Mouse (Mus musculus): ENCODE results near the gene Hist2h3c1. TPM values are rescaled to one million over a fixed set of nuclear protein-coding genes. Genes with fewer than 3 reads are reported as not detected.
A peak's percentile ranks its signal among the peaks of the same experiment; 100 is the strongest.

Hist2h3c1 gene
- total RNA-seq, 2 experiments from 2014 or later = not detected

DNA sequence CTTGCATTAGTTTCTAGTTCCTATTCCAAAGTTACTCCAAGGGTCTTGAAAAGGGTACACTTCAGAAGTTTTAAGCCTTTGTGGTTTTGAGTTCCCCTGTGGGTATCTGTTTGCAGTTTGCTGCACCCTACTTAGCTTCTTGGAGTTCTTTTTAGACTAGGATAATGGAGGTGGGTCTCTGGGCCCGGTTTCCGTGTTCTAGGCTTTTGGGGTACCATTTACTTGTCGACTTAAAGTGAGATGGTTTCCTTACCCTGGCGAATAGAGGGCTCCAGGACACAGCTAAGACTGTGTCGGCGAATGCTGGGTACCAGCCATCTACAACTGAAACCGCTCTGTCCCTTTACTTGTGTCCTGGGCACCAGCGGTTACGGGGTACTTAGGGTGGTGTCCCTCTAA is 24.8 kb upstream of the Hist2h3c1 start:
- TF ChIP-seq CTCF (IDR thresholded peaks at IDR 0.05) = no peak
- peak overlapping the region; percentile 98 for H3K27ac ChIP-seq
- peak overlapping the region; percentile 77 for H3K4me3 ChIP-seq
- intact Hi-C loops (cut with DNase I) = loop anchor here (2.0 kb wide), 2 partner anchors 15 to 41 kb away; partner anchors contain the start of gene Hist2h4
- DNase-seq (ENCODE audit: extremely low spot score in 1 of 2, low spot score in 2 of 2) = no peak

DNA sequence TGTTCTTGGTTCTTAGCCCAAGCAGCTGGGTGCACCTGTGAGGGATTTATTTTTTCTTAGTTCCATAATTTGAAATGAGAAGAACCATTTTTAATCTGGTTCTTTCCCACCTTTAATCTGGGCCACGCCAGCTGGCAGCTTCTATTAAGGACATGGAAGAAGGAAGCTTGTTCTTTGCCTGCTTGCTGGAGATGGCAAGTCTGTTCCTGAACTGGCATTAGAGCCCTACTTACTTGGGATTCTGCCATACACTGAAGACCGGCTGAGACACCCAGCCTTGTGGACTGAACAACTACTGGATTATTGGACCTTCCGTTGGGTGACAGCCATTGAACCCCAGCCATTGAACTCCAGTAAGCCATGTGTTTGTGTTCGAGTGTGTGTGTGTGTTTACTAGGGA is 23.7 kb upstream of the Hist2h3c1 start:
- no peak for DNase-seq (ENCODE audit: extremely low spot score in 1 of 2, low spot score in 2 of 2)
- Histone ChIP-seq H3K4me3 (no peak overlapping the region), H3K27ac (no peak overlapping the region; the same call in 1 of the 2 replicates)
- intact Hi-C loops (cut with DNase I) = loop anchor here (2.0 kb wide), 1 partner anchor 14 kb away; no protein-coding TSS in a partner anchor
- TF ChIP-seq CTCF (IDR thresholded peaks at IDR 0.05) = no peak

DNA sequence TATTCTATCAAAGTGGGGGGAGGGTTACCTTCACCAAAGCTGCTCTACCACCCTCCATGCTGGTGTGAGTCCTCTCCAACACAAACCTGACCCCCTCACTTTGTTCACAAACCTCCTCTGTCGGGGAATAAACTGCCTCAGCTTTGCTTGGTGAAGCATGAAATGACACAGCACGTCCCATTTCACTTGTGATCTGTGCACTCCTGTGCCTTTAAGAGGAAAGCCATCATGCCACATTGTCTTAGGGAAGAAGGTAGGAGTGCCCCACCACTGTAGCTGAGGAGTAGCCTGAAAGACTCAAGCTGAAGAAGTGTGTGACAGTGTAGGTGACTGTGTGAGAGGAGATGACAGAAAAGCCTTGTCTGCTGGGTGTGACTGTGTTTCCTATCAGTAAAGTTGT is 21.1 kb upstream of the Hist2h3c1 start:
- no peak for DNase-seq (ENCODE audit: extremely low spot score in 1 of 2, low spot score in 2 of 2)
- intact Hi-C loops (cut with DNase I) = loop anchor here (5.0 kb wide), 1 partner anchor 953 kb away; no protein-coding TSS in a partner anchor
- no peak for TF ChIP-seq CTCF (IDR thresholded peaks at IDR 0.05)

DNA sequence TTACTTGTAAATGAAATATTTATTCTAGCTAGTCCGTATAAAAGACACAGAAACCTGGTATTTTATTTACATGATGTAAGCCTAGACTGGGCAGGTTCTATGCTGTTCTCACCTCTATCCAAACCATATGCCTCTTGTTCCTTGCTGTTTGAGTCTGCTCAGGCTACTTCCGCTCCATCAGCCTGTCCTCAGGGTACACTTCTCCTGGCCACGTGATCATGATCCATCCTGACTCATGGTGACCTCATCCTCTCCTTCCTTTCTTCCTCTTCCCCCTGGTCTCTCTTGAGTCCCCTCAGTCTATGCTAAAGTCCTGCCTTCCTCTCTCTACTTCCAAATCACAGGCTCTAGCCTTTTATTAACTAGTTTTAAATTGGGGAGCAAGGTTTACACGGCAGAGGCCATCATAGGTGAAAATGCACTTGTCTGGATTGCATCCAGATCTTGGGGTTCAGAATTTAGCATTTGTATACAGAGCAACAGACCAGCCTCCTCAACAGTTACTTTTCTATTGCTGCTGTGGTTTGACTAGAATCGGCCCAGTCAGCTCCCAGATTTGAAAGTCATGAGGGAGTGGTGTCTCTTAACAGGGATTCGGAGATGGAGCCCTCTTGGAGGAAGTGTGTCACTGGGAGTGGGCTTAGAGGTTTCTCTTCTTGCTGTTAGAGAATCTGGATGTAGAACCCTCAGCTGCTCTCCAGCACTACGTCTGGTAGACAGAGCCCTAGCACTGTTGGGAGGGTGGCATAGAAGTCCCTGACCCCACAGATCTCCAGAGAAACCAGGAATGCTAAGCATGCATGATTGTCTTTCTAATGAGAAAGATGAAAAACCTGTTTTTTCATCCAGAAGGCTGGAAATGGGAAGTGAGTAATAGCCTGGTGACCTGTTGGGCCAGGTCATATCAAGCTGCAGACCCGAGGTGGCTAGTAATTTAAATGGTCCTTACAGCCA is 19.5 kb upstream of the Hist2h3c1 start:
- TF ChIP-seq CTCF (IDR thresholded peaks at IDR 0.05) = no peak
- H3K27ac ChIP-seq = no peak overlapping the region
- intact Hi-C loops (cut with DNase I) = loop anchor here (5.0 kb wide), 1 partner anchor 955 kb away; no protein-coding TSS in a partner anchor
- DNase-seq (ENCODE audit: extremely low spot score in 1 of 2, low spot score in 2 of 2) = no peak
- no peak overlapping the region for H3K4me3 ChIP-seq

More for the DNA sequence above, 21.1 kb upstream of the Hist2h3c1 start:
- no peak overlapping the region for H3K4me3 ChIP-seq
- no peak overlapping the region for H3K27ac ChIP-seq

DNA sequence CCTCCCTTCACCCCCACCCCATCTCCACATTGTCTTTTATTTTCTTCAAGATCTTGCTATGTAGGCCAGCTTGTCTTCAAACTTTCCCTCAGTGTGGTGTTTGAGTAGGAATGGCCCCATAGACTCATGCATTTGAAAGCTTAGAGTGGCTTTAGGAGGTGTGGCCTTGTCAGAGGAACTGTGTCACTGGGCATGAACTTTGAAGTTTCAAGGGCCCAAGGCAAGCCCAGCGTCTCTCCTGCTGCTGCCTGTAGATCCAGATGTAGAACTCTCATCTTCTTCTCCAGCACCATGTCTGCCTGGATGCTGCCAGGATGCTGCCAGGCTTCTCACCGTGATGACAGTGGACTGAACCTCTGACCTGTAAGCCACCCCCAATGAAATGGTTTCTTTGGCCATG is 17.7 kb upstream of the Hist2h3c1 start:
- no peak overlapping the region for H3K27ac ChIP-seq
- H3K4me3 ChIP-seq = no peak overlapping the region
- TF ChIP-seq CTCF (IDR thresholded peaks at IDR 0.05) = no peak
- DNase-seq (ENCODE audit: extremely low spot score in 1 of 2, low spot score in 2 of 2) = no peak
- intact Hi-C loops (cut with DNase I) = loop anchor here (5.0 kb wide), 1 partner anchor 957 kb away; no protein-coding TSS in a partner anchor

DNA sequence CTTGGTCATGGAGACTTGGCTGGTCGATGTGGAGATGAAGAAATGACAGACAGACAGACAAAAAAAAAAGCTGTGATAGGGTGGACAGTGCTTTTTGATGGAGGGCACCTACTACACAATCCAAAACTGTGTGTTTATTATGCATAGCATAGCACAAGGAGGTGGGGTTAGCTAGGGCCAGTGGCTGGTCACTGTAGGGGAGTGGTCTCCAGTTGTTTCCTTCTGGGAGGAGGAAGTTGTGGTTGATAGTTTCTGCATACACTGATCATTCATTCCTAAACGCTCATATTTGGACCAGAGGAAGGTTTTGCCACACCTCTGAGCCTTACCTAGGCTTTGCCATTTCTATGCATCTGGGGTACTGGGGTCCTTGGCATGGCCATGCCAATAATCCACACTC is 16.1 kb upstream of the Hist2h3c1 start:
- DNase-seq (ENCODE audit: extremely low spot score in 1 of 2, low spot score in 2 of 2) = no peak
- Histone ChIP-seq H3K4me3 (no peak overlapping the region), H3K27ac (no peak overlapping the region)
- TF ChIP-seq CTCF (IDR thresholded peaks at IDR 0.05) = no peak
- intact Hi-C loops (cut with DNase I) = no loop called here

DNA sequence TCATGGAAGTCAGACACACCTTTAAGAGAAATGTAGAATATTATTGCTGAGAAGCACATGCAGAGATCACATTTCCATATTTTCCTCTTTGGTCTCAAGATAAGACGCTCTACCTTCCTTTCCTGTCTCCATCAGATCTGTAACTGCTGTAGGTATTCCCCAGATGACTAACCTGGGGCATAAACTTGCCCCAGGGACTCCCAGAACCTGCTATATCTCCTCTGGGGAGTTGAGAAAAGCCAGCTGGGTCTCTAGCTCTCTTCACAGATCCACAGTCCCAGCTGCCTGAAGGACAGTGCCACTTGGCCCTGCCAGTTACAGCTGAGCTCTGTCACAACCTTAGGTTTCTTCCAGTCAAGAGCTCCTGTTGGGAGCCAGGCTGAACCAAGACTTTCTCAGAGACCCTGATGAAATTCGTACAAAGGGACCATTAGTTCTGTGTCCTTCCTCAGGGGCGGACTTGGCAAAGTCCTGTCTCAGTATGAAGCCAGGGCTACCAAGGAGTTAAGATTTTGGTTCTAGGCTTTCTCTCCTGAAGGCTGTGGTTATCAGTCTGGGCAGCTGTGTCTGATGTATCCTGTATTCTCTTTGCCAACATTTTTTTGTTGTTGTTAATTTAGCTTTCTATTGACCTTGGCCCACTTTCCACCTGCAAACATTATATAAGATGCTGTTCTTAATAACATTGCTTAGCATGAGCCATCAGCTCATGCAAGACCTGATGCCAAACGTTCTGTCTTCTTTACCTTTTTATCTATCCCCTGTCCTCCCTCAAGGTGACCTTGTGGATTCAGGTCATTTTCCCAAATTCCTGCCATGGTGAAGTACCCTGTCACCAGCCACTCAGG is 15.4 kb upstream of the Hist2h3c1 start:
- Histone ChIP-seq H3K4me3 (no peak overlapping the region), H3K27ac (no peak overlapping the region)
- no peak for TF ChIP-seq CTCF (IDR thresholded peaks at IDR 0.05)
- intact Hi-C loops (cut with DNase I) = no loop called here
- DNase-seq (ENCODE audit: extremely low spot score in 1 of 2, low spot score in 2 of 2) = no peak

DNA sequence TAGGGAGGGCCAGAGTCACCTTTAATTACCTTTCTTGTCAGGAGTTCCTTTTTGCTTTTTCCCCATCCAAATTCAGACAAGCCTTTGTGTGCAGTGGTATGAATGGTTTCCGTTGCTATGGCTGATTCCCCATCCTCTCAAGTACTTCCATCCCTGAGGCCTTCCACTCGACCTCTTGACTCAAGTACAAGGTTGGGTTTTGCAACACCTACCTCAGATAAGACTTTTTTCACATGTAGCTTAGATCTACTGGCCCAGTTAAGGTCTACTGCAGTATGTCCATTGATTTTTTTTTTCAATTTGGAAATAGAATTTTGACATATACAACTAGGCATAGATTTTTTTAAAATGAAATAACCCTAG is 14.7 kb upstream of the Hist2h3c1 start:
- Histone ChIP-seq H3K27ac (no peak overlapping the region), H3K4me3 (no peak overlapping the region)
- no peak for TF ChIP-seq CTCF (IDR thresholded peaks at IDR 0.05)
- DNase-seq (ENCODE audit: extremely low spot score in 1 of 2, low spot score in 2 of 2) = no peak
- intact Hi-C loops (cut with DNase I) = no loop called here

DNA sequence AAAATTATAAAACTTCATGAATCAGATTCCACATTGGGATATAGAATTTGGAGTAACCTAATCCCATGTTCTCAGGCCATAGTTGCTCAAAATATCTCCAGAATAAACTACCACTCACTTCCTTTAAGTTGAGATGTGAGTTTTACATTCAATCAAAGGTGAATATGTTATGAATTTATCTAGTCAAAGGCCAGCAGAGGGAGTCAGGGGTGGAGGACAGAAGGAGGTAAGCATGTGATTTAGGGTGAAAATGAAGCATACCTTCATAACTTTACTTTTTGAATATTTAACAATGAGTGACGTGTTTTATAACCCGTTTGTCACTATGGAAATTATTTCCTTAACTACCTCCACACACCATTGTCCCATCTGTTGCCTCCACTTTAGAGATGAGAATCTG is 11.6 kb upstream of the Hist2h3c1 start:
- TF ChIP-seq CTCF (IDR thresholded peaks at IDR 0.05) = no peak; the same call in 1 of the 2 replicates
- intact Hi-C loops (cut with DNase I) = no loop called here
- Histone ChIP-seq H3K4me3 (no peak overlapping the region), H3K27ac (no peak overlapping the region)
- DNase-seq (ENCODE audit: extremely low spot score in 1 of 2, low spot score in 2 of 2) = no peak

DNA sequence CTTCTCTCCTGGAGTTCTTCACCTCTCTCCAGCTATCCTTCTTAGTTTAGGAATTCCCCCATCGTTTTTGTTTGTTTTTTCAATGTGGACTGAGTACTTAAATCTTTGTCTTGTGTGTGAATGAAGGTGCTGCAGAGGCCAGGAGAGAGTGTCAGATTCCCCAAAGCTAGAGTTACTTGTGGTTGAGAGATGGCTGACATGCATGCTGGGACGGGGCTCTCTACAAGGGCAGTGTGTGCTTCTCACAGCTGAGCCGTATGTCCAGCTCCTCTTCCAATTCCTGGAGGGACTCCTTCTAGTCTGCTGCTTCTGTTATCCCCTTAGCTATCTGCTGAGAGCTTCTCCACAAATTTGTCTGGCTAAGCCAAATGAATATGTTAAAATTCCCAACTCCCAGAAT is 10.6 kb upstream of the Hist2h3c1 start:
- no peak for TF ChIP-seq CTCF (IDR thresholded peaks at IDR 0.05)
- intact Hi-C loops (cut with DNase I) = loop anchor here (2.0 kb wide), 1 partner anchor 13 kb away; no protein-coding TSS in a partner anchor
- H3K4me3 ChIP-seq = no peak overlapping the region
- DNase-seq (ENCODE audit: extremely low spot score in 1 of 2, low spot score in 2 of 2) = no peak
- no peak overlapping the region for H3K27ac ChIP-seq

DNA sequence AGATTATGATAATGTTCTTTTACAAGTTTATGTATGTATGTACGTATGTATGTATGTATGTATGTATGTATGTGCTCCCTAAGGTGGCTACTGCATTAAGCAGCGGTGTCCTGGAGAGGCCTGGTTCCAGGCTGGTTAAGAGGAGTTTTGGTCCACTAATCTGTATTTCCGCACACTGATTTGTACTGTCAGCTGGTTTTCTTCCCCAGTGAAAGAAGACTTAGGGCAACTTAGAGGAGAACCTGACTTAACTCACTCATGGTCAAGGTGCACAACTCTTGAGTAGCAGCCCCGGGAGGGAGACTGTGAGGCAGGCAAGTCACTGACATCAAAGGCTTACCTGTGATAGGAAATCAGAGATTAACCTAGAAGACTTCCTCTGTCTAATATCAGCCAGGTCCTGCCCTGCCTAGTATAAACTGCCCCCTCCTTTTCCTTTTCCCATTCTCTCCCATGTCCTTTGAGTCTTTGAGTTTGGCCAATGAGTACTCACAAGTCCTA is 9.6 kb upstream of the Hist2h3c1 start:
- no peak overlapping the region for H3K27ac ChIP-seq
- no peak overlapping the region for H3K4me3 ChIP-seq
- intact Hi-C loops (cut with DNase I) = loop anchor here (2.0 kb wide), 1 partner anchor 14 kb away; no protein-coding TSS in a partner anchor
- no peak for TF ChIP-seq CTCF (IDR thresholded peaks at IDR 0.05)
- no peak for DNase-seq (ENCODE audit: extremely low spot score in 1 of 2, low spot score in 2 of 2)
